Mouse (Mus musculus) liver, embryonic 15.5 days (tissue): ENCODE data around the gene Map3k3. TPM values are rescaled to one million over a fixed set of nuclear protein-coding genes. Genes with fewer than 3 reads are reported as not detected.

Source experiments
- ATAC-seq: fragments of 200-750 bp; cut with Nextera tagmentation; 2 replicates; pipeline ENCODE4 v1.8.0; 2017; ENCODE audit warnings: moderate number of reproducible peaks, mild to moderate bottlenecking, moderate library complexity; ENCODE audit not compliant: insufficient read depth
- H3K27ac ChIP-seq: fragments of 300-500 bp; sonication (generic); replicated peaks from 2 replicates; pipeline ENCODE4 v1.5.1; 2015; ENCODE audit warnings: mild to moderate bottlenecking, inconsistent platforms
- H3K27me3 ChIP-seq: fragments of 300-500 bp; sonication (generic); 2 replicates; pipeline ENCODE4 v1.6.1; 2015; ENCODE audit warnings: mild to moderate bottlenecking, inconsistent platforms
- H3K36me3 ChIP-seq: fragments of 300-500 bp; sonication (generic); replicated peaks from 2 replicates; pipeline ENCODE4 v1.6.1; 2015; ENCODE audit warnings: moderate library complexity, mild to moderate bottlenecking, inconsistent platforms
- H3K4me1 ChIP-seq: fragments of 300-500 bp; sonication (generic); replicated peaks from 2 replicates; pipeline ENCODE4 v1.6.1; 2015; ENCODE audit warnings: inconsistent platforms
- H3K4me2 ChIP-seq: fragments of 300-500 bp; sonication (generic); 2 replicates; pipeline ENCODE4 v1.6.1; 2015; ENCODE audit warnings: moderate library complexity, mild to moderate bottlenecking, inconsistent platforms
- H3K4me3 ChIP-seq: fragments of 300-500 bp; sonication (generic); replicated peaks from 2 replicates; pipeline ENCODE4 v1.5.1; 2015; ENCODE audit warnings: mild to moderate bottlenecking, inconsistent platforms
- H3K9ac ChIP-seq: fragments of 300-500 bp; sonication (generic); 2 replicates; pipeline ENCODE4 v1.6.1; 2015; ENCODE audit warnings: moderate library complexity, mild to moderate bottlenecking, inconsistent platforms
- H3K9me3 ChIP-seq: fragments of 300-500 bp; sonication (generic); replicated peaks from 2 replicates; pipeline ENCODE4 v1.6.1; 2016; ENCODE audit warnings: inconsistent platforms
- WGBS: fragments of 180-500 bp; shearing (Covaris S2); methylation state at CpG from one replicate; pipeline ENCODE4 v1.1.7; 2015; ENCODE audit warnings: mixed read lengths; ENCODE audit not compliant: insufficient replicate concordance; 5-methylcytosine and 5-hydroxymethylcytosine counted together
- polyA plus RNA-seq: library from polyadenylated mRNA; unstranded; fragments of >200 nt; fragmentation: Nextera tagmentation; extraction: Ambion mirVana; gene quantifications from 2 replicates; pipeline ENCODE4 v1.2.1, GENCODE M21; 2015

Gene Map3k3
- polyA plus RNA-seq, 1 experiment from 2014 or later, result 5.2 TPM

DNA sequence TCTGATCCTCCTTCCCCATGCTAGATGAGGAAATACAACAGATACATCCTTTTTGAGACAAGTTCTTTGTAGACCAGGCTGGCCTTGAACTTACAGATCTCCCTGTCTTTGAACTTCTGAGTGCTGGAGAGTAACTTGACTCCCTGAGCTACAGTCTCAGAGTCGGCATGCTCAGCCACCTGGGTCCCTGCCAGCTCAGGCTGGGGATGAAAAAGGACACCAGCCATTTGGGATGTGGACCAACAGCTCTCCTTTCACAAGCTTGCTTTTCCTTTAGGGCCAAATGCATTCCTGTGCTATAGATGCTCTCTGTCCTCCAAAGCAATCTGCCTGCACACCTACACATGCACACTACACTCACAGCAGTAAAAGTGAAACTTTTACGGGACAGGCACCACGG, 90.7 kb downstream of the Map3k3 start:
- Histone ChIP-seq H3K4me2 (no peak overlapping the region), H3K4me1 (peaks cover 61% of the 10 kb centered on the region), H3K9me3 (no peaks in the 10 kb centered on the region), H3K36me3 (0 out of 2 replicates have a peak, but pooled peaks cover under 1% of the 10 kb centered on the region), H3K27ac (no peak overlapping the region), H3K4me3 (no peak overlapping the region), H3K27me3 (no peaks in the 10 kb centered on the region), H3K9ac (no peak overlapping the region)
- 65% methylated on average over 3 of the region's 3 CpGs for WGBS
- ATAC-seq, result no peak

- Histone ChIP-seq H3K27ac (no peak overlapping the region), H3K4me2 (no peak overlapping the region), H3K4me3 (no peak overlapping the region), H3K9ac (no peak overlapping the region), H3K27me3 (no peaks in the 10 kb centered on the region), H3K36me3 (no peaks in the 10 kb centered on the region), H3K4me1 (peaks cover 61% of the 10 kb centered on the region), H3K9me3 (no peaks in the 10 kb centered on the region)
- 42% methylated on average over 5 of the region's 5 CpGs for WGBS
- no peak for ATAC-seq
These were observed 92.0 kb downstream of the Map3k3 start for GRCm38 (mm10) chr11:106176372-106176771.

GRCm38 (mm10) chr11:106178036-106178782, 93.8 kb downstream of the Map3k3 start:
- Histone ChIP-seq H3K27ac (peak overlapping the region; percentile 66), H3K9me3 (no peaks in the 10 kb centered on the region), H3K9ac (no peak overlapping the region), H3K36me3 (no peaks in the 10 kb centered on the region), H3K27me3 (no peaks in the 10 kb centered on the region), H3K4me2 (peak overlapping the region; percentile 44), H3K4me3 (no peak overlapping the region), H3K4me1 (peaks cover 54% of the 10 kb centered on the region)
- 48% methylated on average over 5 of the region's 5 CpGs for WGBS
- peak; percentile 92 for ATAC-seq

DNA sequence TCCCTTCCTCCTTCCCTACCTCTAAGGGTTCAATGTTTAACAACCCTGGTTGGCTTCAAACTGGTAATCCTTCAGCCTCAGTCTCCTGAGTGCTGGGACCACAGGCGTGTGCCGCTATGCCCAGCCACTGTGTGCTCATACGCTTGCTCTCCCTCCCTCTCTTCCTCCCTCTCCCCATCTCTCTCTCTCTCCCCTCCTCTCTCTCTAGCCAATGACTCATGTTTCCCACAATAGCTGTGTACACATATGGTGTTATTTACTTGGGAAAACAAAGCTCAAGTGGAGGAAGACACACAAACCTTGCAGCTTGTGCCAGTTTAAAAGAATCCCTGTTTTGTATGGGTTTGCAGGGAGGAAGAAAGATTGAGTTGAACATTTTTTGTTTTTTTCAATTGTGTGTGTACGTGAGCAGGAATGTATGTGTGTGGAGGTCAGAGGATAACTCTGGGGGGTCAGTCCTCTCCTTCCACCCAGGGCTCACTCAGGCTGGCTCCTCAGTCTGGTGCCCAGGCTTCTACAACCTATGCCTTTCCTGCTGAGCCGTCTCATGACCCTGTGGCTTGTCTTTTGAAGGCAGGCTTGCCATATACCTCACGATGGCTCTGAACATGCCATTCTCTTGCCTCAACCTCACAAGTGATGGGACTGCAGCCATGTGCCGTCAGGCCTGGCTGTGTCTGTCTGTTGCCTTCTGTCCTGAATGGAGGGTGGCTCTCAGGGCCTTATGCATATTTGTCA, 95.5 kb downstream of the Map3k3 start:
- 72% methylated on average over 7 of the region's 7 CpGs for WGBS
- Histone ChIP-seq H3K27me3 (no peaks in the 10 kb centered on the region), H3K4me1 (peaks cover 45% of the 10 kb centered on the region), H3K4me3 (no peak overlapping the region), H3K27ac (no peak overlapping the region), H3K9ac (no peak overlapping the region), H3K36me3 (0 out of 2 replicates have a peak, but pooled peaks cover 3% of the 10 kb centered on the region), H3K9me3 (no peaks in the 10 kb centered on the region), H3K4me2 (no peak overlapping the region)
- ATAC-seq, result no peak

DNA sequence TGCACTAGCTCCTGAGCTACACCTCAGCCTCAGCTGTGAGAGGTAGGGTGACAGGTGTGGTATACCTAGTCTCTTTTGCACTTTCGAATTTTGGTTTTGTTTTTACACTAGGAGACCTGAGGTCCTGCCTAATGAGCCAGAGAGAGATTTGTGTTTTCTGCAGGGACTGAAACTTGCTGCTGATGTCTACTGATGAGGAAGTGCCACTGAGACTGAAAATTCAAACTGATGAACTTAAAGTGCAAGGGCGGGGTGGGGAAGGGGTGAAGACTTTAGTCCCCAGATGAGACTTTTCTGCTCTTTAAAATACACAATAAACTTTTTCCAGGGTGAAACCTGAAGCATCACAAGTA, 96.0 kb downstream of the Map3k3 start:
- Histone ChIP-seq H3K4me3 (no peak overlapping the region), H3K4me1 (peaks cover 40% of the 10 kb centered on the region), H3K27ac (no peak overlapping the region), H3K36me3 (0 out of 2 replicates have a peak, but pooled peaks cover 3% of the 10 kb centered on the region), H3K9ac (no peak overlapping the region), H3K9me3 (no peaks in the 10 kb centered on the region), H3K27me3 (no peaks in the 10 kb centered on the region), H3K4me2 (no peak overlapping the region)
- 70% methylated on average over 2 of the region's 2 CpGs for WGBS
- ATAC-seq, result no peak

GRCm38 (mm10) chr11:106187326-106187725, 102.9 kb downstream of the Map3k3 start:
- Histone ChIP-seq H3K4me2 (no peak overlapping the region), H3K36me3 (0 out of 2 replicates have a peak, but pooled peaks cover 7% of the 10 kb centered on the region), H3K27ac (no peak overlapping the region), H3K4me1 (peaks cover 14% of the 10 kb centered on the region), H3K9me3 (no peaks in the 10 kb centered on the region), H3K9ac (no peak overlapping the region), H3K27me3 (no peaks in the 10 kb centered on the region), H3K4me3 (no peak overlapping the region)
- no peak for ATAC-seq
- whole genome bisulfite sequencing, result 73% methylated on average over 4 of the region's 4 CpGs

DNA sequence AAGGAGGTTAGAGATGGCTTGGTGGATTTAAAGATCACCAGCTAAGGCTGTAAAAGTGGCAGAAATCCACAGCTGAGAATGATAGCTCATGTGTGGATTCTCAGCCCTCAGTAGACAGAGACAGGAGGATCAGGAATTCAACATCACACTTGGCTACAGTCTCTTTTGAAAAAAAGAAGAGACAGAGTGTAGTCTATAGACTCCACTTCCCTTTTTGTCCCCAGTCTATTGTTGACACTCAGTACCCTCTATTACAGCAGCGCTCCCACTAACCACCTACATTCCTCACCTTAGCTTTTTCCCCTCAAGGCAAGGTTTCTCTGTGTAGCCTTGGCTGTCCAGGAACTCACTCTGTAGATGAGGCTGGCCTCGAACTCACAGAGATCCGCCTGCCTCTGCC, 107.3 kb downstream of the Map3k3 start:
- ATAC-seq, result no peak

GRCm38 (mm10) chr11:106192241-106192640, 107.8 kb downstream of the Map3k3 start:
- Histone ChIP-seq H3K27me3 (no peaks in the 10 kb centered on the region), H3K4me2 (peak overlapping the region; percentile 93), H3K9ac (peak overlapping the region; percentile 79), H3K4me1 (peaks cover 40% of the 10 kb centered on the region), H3K4me3 (peak overlapping the region; percentile 74), H3K36me3 (peaks cover 10% of the 10 kb centered on the region), H3K9me3 (no peaks in the 10 kb centered on the region), H3K27ac (peak overlapping the region; percentile 95)
- 30% methylated on average over 5 of the region's 5 CpGs for WGBS
- no peak for ATAC-seq

More for the DNA sequence above, 107.3 kb downstream of the Map3k3 start:
- WGBS, result 85% methylated on average over 3 of the region's 3 CpGs
- peaks cover 5% of the 10 kb centered on the region; the same call in 1 of the 2 replicates for H3K36me3 ChIP-seq
- H3K27ac ChIP-seq, result no peak overlapping the region; the same call in 1 of the 2 replicates
- peak overlapping the region; percentile 93 for H3K4me2 ChIP-seq
- H3K9me3 ChIP-seq, result no peaks in the 10 kb centered on the region
- no peak overlapping the region for H3K9ac ChIP-seq
- H3K4me3 ChIP-seq, result peak overlapping the region; percentile 74
- H3K4me1 ChIP-seq, result peaks cover 40% of the 10 kb centered on the region
- no peaks in the 10 kb centered on the region for H3K27me3 ChIP-seq

- WGBS, result 4% methylated on average over 19 of the region's 19 CpGs
- H3K9ac ChIP-seq, result peak overlapping the region; percentile 79
- no peaks in the 10 kb centered on the region for H3K27me3 ChIP-seq
- peaks cover 16% of the 10 kb centered on the region for H3K36me3 ChIP-seq
- ATAC-seq, result peak; percentile 49
- H3K4me2 ChIP-seq, result peak overlapping the region; percentile 93
- H3K27ac ChIP-seq, result peak overlapping the region; percentile 95
- H3K9me3 ChIP-seq, result no peaks in the 10 kb centered on the region
- H3K4me3 ChIP-seq, result peak overlapping the region; percentile 74
- peaks cover 40% of the 10 kb centered on the region for H3K4me1 ChIP-seq
These were observed 108.4 kb downstream of the Map3k3 start for GRCm38 (mm10) chr11:106192657-106193370.

DNA sequence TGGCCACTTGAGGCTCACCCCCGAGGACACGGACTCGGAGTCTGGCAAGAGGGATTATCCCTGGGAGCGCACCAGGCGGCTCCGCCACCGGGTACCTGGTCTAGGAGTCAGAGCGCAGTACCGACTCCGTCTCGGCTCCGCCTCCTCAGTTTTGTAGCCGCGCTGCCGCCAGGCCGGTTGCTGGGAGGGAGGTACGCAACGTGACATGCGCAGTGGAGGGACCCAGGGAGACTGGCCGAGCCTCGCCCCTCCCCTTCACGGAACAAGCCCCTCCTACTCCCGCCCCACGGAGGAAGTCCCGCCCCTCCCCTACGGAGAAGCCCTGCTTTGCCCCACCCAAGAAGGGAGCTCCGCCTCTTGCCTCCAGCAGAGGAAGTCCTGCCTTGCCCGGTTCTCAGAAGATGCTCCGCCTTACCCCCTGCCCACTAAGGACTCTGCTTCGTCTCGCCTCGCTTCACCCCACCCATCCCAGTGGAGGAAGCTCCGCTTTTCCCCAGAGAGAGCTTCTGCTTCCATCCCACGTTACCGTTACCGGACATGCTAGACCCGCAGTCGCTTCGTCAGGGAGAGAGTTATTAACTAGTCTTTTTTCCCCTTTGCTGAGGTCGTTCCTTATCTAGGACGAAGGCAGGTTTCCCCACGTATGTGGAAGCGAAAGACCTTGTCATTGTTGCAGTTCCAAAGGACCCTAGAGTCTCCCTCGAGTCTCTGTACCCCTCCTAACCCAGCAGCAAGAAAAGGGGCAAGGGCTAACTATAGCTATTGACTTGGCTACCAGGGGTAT, 109.2 kb downstream of the Map3k3 start:
- Histone ChIP-seq H3K4me3 (peak overlapping the region; percentile 74), H3K9me3 (no peaks in the 10 kb centered on the region), H3K27me3 (no peaks in the 10 kb centered on the region), H3K4me2 (peak overlapping the region; percentile 93), H3K9ac (peak overlapping the region; percentile 79), H3K36me3 (peaks cover 23% of the 10 kb centered on the region), H3K27ac (peak overlapping the region; percentile 95), H3K4me1 (peaks cover 47% of the 10 kb centered on the region)
- under 1% methylated on average over 44 of the region's 44 CpGs for WGBS
- peak; percentile 97 for ATAC-seq
